Mouse (Mus musculus) right cerebral cortex, postnatal 25 days (tissue): ENCODE data around the gene Tmc4.
A peak's percentile ranks its signal among the peaks of the same experiment; 100 is the strongest.

Experiments
- DNase-seq: peaks from one replicate; pipeline ENCODE4 v3.0.0; 2022

Tmc4 gene

DNA sequence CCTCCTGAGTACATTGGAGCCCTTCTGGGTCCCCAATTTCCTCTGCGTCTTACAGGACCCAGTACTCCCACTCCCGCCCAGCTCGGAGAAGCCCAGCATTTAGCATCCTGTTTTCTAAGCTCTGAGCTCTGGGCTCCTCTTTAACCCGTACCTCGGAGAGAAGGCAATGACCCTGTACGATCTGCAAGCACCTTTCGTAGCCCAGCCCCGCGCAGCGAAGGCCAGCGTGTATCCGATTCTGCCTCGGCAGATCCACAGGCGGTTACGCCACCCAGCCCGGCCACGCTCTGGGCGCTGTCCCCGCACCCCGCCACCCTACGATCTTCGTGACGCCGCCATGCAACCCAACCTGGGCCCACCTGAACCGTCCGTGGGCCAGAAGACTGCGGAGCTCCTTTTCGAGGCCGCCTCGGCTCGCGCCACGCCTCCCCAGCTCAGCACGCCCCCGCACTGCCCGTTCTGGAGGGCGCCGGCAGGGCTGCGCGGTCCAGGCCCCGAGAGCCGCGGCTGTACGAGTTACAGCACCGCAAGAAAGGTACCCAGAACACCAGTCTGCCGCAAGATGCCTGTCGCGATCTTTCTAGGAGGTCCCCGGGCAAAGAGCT lies 15.1 kb upstream of the Tmc4 start, which contains the start of gene Tsen34:
Gene Tsen34 (plus strand): TSS at position 482 of the 605 bp plus-strand sequence.
- DNase-seq: no peak

GRCm38 (mm10) chr7:3691919-3692318 lies 14.6 kb upstream of the Tmc4 start:
- DNase-seq: no peak

DNA sequence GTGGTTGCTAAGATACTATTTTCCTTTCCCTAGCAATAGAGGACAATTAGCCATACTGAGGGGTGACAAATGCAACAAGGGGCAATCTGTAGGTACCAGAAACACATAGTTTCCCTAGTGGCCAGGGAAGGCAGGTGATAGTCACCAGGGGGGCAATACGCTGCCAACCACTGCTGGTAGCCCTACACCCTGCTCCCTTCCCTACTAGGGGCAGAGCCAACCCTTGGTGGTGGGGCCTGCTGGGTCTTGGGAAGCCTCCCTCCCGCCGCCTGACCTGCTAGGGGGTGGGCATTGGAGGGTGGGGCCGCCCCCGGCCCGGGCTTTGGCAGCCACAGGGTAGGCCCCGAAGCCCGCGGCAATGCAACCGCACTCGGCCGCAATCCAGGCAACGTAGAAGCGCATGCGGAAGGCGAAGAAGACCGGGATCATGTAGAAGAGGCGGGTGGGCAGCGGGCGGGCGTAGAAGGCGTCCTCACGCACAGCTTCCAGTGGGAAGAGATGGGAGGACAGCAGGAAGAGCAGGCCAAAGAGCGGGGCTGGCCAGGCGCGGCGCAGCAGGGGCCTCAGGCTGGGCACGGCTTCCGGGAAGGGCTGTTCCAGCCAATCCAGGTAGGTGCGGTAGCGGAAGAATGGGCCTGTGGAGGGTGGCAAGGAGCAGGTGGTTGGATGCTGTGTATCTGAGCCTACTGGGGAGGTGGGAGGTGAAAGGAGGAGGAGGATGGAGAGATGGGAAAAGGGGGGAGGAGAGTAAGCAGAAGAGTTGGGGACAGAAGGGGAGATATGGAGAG lies 8.2 kb upstream of the Tmc4 start:
- DNase-seq: no peak

DNA sequence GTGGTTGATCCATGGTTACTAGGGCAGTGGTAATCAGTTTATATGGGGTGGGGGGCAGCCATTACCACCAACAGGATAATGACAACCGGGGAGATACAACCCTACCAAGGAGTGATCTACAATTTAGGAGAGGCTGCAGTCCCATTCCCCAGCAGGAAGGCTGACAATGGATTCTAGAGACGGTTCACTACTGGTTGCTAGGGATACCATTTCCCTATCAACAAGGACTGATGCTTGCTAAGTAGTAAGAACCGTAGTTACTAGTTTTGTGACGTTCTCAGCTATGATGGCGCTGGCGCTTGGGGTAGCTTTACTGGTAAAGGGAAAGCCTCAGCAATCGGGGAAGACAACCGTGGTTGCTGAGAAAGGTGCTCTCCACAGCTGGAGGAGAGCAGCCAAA lies 7.3 kb upstream of the Tmc4 start:
- DNase-seq: no peak

GRCm38 (mm10) chr7:3683908-3684550 lies 6.7 kb upstream of the Tmc4 start:
- DNase-seq: no peak

DNA sequence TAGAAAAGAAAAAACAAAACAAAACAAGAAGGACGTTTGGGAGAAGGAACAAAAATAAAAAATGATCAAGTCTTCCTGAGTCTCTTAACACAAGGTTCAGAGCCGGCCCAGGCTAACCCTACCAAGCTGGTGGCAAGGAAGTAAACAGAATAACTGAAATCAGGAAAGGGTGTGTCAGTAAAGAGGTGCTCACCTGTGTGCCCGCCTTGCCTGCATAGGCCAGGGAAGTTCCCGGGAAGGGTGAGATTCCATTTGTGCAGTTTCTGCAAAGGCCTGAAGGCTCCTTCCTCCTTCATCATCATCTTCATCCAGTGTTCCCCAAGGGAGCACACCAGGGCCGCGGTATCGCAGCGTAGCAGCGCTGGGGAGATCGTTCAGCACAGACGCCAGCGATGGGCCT lies 982 bp downstream of the Tmc4 start:
- no peak for DNase-seq

GRCm38 (mm10) chr7:3675228-3675548 lies 2.2 kb downstream of the Tmc4 start:
- no peak for DNase-seq

DNA sequence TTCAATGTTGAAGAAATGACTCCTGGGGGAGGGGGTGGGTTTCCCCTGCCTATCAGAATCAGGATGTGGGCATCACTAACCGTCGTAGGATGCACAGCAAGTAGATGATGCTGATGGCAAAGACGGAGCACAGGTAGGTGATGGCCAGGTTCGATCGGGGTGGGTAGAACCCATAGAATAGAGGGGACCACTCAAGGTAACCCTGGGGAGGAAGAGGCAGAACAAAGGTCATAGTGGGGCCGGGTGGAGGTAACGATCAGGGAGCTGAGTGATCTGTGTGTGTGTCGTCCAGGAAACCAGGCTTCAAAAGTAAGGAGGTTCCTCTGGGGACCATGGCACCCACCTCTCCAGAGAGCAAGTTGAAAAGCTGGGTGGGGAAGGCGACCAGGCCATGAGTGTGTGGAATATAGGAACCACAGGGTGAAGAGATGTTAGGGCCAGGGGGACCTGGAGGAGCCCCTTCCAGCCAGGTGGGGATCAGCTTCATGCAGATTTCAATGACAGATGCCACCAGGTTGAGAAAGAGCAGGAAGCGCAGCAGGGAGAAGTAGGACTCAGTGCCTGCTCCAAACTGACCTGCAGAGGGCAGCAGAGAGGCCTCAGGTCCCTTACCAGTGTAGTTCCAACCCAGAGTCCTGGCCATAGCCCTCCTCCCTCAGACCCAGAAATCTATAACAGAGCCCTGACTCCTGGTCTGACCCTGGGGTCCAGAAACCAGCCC lies 2.7 kb downstream of the Tmc4 start:
- DNase-seq: peak; percentile 76

GRCm38 (mm10) chr7:3666921-3667391 lies 10.4 kb downstream of the Tmc4 start:
- no peak for DNase-seq

- DNase-seq: peak; percentile 95
Observed at GRCm38 (mm10) chr7:3665215-3666114, 11.9 kb downstream of the Tmc4 start, which contains the start of gene Leng1. TSS of gene Leng1 (minus strand) at chr7:3665840.

DNA sequence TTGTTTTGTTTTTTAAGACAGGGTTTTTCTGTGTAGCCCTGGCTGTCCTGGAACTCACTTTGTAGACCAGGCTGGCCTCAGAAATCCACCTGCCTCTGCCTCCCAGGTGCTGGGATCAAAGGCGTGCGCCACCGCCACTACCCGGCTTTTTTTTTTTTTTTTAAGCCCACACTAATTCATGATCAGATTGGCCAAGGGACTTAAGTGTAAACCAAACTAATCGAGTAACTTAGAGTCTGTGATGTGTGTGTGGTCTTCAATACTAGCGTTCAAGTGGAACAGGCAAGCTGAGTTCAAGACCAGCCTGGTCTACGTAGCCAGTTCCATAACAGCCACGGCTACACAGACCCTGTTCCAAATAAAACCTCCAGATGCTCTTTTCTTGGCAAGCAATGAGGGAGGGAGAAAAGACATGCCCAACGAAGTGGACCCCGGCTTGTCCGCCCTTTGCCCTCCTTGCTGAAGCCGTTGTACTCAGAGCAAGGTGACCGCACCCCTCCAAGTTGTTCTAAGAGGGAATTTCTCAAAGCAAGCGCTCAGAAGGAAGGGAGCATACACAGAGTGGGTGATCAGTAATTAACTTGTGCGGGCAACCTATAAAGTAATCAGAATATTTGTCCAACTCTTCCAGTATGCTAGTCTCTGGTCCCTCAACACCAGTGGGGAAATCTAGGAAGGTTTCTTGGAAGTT lies 12.7 kb downstream of the Tmc4 start:
- peak; percentile 31 for DNase-seq

DNA sequence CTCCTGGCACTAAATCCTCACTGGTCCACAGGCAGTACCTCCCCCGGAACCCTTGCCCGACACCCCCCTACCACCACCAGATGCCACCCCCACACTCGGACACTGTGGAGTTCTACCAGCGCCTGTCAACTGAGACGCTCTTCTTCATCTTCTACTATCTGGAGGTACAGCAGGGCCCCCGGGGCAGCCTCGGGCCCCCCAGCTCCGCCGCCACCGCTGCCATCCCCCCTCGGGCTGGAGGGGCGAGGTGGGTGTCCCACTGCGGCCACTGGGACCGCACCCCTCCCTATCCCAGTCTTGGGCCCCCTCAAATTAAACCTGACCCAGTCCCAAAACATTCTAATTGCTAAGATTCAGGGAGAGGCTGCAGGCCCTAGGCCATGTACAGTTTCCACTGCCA lies 18.8 kb downstream of the Tmc4 start:
- no peak for DNase-seq

DNA sequence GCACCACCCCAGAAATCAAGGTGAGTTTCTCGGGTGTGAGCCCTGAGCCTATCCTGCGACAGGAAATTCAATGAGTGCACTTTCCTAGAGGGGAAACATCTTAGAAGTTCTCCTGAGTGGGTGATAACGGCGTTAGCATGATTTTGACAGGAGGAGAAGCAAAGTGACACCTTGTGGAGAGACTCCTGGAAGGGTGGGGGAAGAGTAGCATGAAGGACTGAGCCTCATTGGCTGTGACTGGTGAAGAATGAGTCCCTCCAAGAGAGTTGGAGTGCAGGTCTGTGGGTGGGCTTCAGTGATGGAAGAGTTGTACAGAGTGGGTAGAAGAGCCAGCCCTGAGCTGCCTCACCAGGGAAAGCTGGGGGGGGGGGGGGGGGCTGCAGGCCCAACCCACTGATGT lies 20.4 kb downstream of the Tmc4 start:
- no peak for DNase-seq

DNA sequence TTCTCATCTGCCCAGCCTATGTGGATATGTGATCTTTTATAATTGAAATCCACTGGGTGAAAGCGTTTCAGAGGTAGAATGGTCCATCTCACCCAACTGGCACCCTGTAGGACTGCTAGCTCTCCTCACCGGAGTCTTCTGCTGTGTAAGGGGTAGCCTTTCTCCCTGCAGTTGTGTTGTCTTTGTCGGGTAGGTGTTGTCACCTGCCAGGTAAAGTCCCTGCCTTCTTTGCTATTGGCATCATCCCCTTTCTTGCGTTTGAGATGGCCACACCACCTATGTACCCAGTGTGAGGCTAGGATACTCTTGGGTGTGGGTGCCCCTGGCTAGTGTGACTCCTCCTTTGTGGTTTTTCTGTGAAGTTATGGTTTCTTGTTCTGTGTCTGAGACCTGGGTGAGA lies 30.7 kb downstream of the Tmc4 start:
- no peak for DNase-seq

GRCm38 (mm10) chr7:3646188-3646587 lies 31.2 kb downstream of the Tmc4 start:
- no peak for DNase-seq

DNA sequence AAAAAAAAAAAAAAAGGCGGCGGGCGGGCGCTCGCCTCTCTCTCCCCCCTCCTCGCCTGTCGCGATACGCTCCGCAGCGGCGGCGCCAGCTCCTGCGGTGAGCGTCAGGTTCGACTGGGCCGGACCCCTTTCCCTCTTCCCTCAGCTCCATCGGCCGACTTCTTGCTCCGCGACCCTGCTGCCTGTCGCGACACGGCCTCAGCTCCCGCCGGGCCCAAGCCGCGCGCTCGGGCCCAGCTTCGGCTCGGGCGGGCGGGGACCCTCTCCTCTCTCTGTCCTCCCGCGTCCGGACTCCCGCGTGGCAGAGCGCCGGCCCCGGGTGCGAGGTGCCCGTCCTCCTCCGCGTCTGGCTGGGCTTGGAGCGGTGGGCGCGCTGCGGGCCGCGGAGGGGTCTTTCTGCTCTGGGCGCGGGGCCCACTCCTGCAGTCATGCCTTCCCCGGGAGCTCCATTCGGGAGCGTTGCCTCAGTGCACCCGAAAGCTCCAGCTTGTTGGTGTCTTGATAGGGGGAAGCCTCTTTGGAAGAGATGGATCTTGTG lies 31.8 kb downstream of the Tmc4 start:
- DNase-seq: no peak

- peak; percentile 99 for DNase-seq
Observed at GRCm38 (mm10) chr7:3644672-3645487, 32.5 kb downstream of the Tmc4 start, which contains the start of gene Cnot3. TSS of gene Cnot3 (plus strand) at chr7:3645268.

- no peak for DNase-seq
Observed at GRCm38 (mm10) chr7:3644348-3644671, 33.0 kb downstream of the Tmc4 start.

DNA sequence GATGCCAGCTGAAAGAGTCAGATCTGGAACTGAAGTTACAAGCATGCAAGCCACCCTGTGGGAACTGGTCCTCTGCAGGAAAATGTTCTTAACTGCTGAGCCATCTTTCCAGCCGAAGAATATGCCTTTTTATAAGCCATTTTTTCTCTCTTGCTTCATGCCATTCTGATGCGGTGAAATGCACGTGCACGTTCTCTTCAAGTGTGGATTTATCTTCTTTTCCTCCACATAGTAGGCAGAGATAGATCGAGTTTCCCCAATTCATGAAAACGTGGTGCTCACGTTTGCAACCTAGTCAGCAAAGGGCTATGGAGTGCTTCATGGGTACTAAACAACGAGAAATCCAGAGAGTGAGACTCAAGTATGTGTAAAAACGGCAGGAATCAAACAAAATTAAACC lies 33.5 kb downstream of the Tmc4 start:
- DNase-seq: no peak

DNA sequence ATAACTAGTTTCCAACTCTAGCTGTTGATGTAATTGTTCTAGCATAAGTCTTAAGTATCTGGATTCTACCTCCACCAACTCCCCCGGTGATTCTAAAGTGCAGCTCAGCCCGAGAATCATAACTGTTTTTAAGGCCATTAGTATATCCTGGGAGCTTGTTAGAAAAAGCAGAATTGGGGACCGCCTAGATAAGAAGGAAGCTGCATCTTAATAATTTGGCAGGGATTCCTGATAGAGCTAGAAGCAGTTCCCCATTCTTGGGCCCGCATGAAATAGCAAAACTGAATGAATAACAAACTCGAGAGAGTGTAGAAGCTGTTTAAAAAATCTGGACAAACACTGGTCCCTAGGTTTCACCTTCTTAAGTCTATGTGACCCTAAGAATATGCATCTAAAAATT lies 33.9 kb downstream of the Tmc4 start:
- no peak for DNase-seq

DNA sequence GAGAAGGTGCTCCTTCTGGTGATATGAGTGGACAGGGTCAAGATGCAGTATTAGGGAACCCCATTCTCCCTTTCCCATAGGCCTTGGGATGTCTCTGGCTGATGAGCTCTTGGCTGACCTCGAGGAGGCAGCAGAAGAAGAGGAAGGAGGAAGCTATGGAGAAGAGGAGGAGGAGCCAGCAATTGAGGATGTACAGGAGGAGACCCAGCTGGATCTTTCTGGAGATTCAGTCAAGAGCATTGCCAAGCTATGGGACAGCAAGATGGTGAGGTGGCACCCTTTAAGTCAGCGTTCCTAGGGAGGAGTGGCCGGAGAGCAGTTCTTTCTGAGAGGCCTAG lies 46.9 kb downstream of the Tmc4 start:
- DNase-seq: no peak
